Mouse (Mus musculus) G1E (cell line): ENCODE data around the gene Rad54l2. TPM values are rescaled to one million over a fixed set of nuclear protein-coding genes. Genes with fewer than 3 reads are reported as not detected.

Experiments
- ATAC-seq: 2 replicates; pipeline ENCODE4 v1.8.0; 2016; ENCODE audit warnings: mild to moderate bottlenecking; ENCODE audit not compliant: insufficient number of reproducible peaks, poor library complexity, low FRiP score, severe bottlenecking; ENCODE audit errors: extremely low read depth
- DNase-seq: peaks from one replicate; pipeline ENCODE4 v3.0.0; 2012; ENCODE audit warnings: low spot score
- H3K27me3 ChIP-seq: 2 replicates; pipeline ENCODE4 v1.6.1; 2012; ENCODE audit warnings: mild to moderate bottlenecking, low read length, inconsistent platforms; ENCODE audit not compliant: insufficient read depth
- H3K36me3 ChIP-seq: replicated peaks from 2 replicates; pipeline ENCODE3; 2012; ENCODE audit warnings: mild to moderate bottlenecking, inconsistent platforms
- H3K4me1 ChIP-seq: 2 replicates; pipeline ENCODE4 v1.6.1; 2012; ENCODE audit warnings: low read depth, low read length, inconsistent platforms, mixed read lengths; ENCODE audit not compliant: insufficient read depth
- H3K4me3 ChIP-seq: 2 replicates; pipeline ENCODE4 v1.5.1; 2012; ENCODE audit warnings: low read depth, mild to moderate bottlenecking, inconsistent platforms, low read length, moderate library complexity, mixed read lengths
- H3K9me3 ChIP-seq: replicated peaks from 2 replicates; pipeline ENCODE4 v1.6.1; 2012; ENCODE audit warnings: inconsistent platforms
- CTCF ChIP-seq: IDR thresholded peaks from 2 replicates; pipeline ENCODE4 v1.5.1; 2012; ENCODE audit warnings: low read depth, low read length, inconsistent platforms, mixed read lengths
- GATA1 ChIP-seq: IDR thresholded peaks from 2 replicates; pipeline ENCODE4 v1.6.1; 2012; ENCODE audit warnings: borderline replicate concordance, low read length, inconsistent platforms, mixed read lengths
- GATA2 ChIP-seq: IDR thresholded peaks from 2 replicates; pipeline ENCODE4 v1.6.1; 2012; ENCODE audit warnings: low read depth, low read length, inconsistent platforms, borderline replicate concordance
- POLR2AphosphoS5 ChIP-seq: IDR thresholded peaks from 2 replicates; pipeline ENCODE4 v1.6.1; 2012; ENCODE audit warnings: low read depth, low read length, inconsistent platforms; ENCODE audit not compliant: insufficient replicate concordance
- TAL1 ChIP-seq: conservative IDR thresholded peaks from 2 replicates; pipeline ENCODE4 v1.6.1; 2012; ENCODE audit warnings: low read depth, low read length, inconsistent platforms, mixed read lengths
- polyA plus RNA-seq: library from polyadenylated mRNA; stranded (reverse); fragments of >175 nt; gene quantifications from 2 replicates; pipeline ENCODE4 v1.2.3, GENCODE M21; 2012
- total RNA-seq, 2 experiments: library from RNA; stranded (forward) in 1 of 2; stranded (reverse) in 1 of 2; fragments of 200-1000 nt in 1 of 2; fragments of >200 nt in 1 of 2; fragmentation: Nextera tagmentation in 1 of 2; gene quantifications; 2 replicates each; pipeline ENCODE4 v1.2.3; 2014 to 2017

Rad54l2 gene
- total and polyA plus RNA-seq, 3 experiments: 8.7 to 28.8 (median 13.8) TPM

GRCm38 (mm10) chr9:106655884-106656720 lies 132.9 kb downstream of the Rad54l2 start, which contains the start of gene Grm2:
Gene Grm2 (minus strand): TSS chr9:106656082.
- DNase-seq (peak; percentile 34), ATAC-seq (no peak)
- H3K36me3 ChIP-seq: peaks cover 43% of the 10 kb centered on the region
- TF ChIP-seq CTCF: no peak
- no peak for TF ChIP-seq TAL1
- TF ChIP-seq POLR2AphosphoS5: no peak
- no peak for TF ChIP-seq GATA2
- no peak for TF ChIP-seq GATA1
- H3K9me3 ChIP-seq: no peaks in the 10 kb centered on the region
- H3K27me3 ChIP-seq: peaks cover 15% of the 10 kb centered on the region
- no peaks in the 10 kb centered on the region for H3K4me1 ChIP-seq
- no peak within 1 kb of the TSS for H3K4me3 ChIP-seq

- TF ChIP-seq TAL1 (no peak), GATA1 (no peak), CTCF (no peak), GATA2 (no peak), POLR2AphosphoS5 (no peak)
- Histone ChIP-seq H3K4me3 (no peak overlapping the region), H3K4me1 (no peaks in the 10 kb centered on the region), H3K36me3 (peaks cover 9% of the 10 kb centered on the region), H3K9me3 (no peaks in the 10 kb centered on the region), H3K27me3 (peaks cover 15% of the 10 kb centered on the region)
- ATAC-seq (no peak), DNase-seq (no peak)
Observed at GRCm38 (mm10) chr9:106652720-106653119, 136.3 kb downstream of the Rad54l2 start.

GRCm38 (mm10) chr9:106647226-106647625 lies 141.8 kb downstream of the Rad54l2 start:
- TF ChIP-seq GATA1 (no peak), CTCF (no peak), TAL1 (no peak), POLR2AphosphoS5 (no peak), GATA2 (no peak)
- ATAC-seq (no peak), DNase-seq (no peak)
- Histone ChIP-seq H3K4me3 (no peak overlapping the region), H3K36me3 (no peaks in the 10 kb centered on the region), H3K9me3 (no peaks in the 10 kb centered on the region), H3K4me1 (no peaks in the 10 kb centered on the region), H3K27me3 (peaks cover 11% of the 10 kb centered on the region)

GRCm38 (mm10) chr9:106645684-106646271 lies 143.2 kb downstream of the Rad54l2 start:
- Histone ChIP-seq H3K4me1 (no peaks in the 10 kb centered on the region), H3K27me3 (peaks cover 11% of the 10 kb centered on the region), H3K9me3 (no peaks in the 10 kb centered on the region), H3K4me3 (no peak overlapping the region), H3K36me3 (no peaks in the 10 kb centered on the region)
- DNase-seq (no peak), ATAC-seq (no peak)
- TF ChIP-seq GATA2: no peak
- TF ChIP-seq TAL1: no peak
- TF ChIP-seq GATA1: no peak

GRCm38 (mm10) chr9:106643787-106644186 lies 145.2 kb downstream of the Rad54l2 start:
- no peaks in the 10 kb centered on the region for H3K4me1 ChIP-seq
- TF ChIP-seq POLR2AphosphoS5: no peak
- no peak for TF ChIP-seq GATA1
- no peak for TF ChIP-seq GATA2
- H3K9me3 ChIP-seq: no peaks in the 10 kb centered on the region
- no peaks in the 10 kb centered on the region for H3K36me3 ChIP-seq
- no peak overlapping the region for H3K4me3 ChIP-seq
- peaks cover 11% of the 10 kb centered on the region for H3K27me3 ChIP-seq
- DNase-seq (no peak), ATAC-seq (no peak)

- Histone ChIP-seq H3K27me3 (peaks cover 11% of the 10 kb centered on the region), H3K9me3 (no peaks in the 10 kb centered on the region), H3K36me3 (no peaks in the 10 kb centered on the region), H3K4me1 (no peaks in the 10 kb centered on the region), H3K4me3 (no peak overlapping the region)
- TF ChIP-seq CTCF (peak; percentile 78), GATA1 (no peak)
- ATAC-seq (peak; percentile 49), DNase-seq (peak; percentile 73)
Observed at GRCm38 (mm10) chr9:106643128-106643527, 145.9 kb downstream of the Rad54l2 start.

- H3K27me3 ChIP-seq: peaks cover 9% of the 10 kb centered on the region
- no peaks in the 10 kb centered on the region for H3K9me3 ChIP-seq
- no peaks in the 10 kb centered on the region for H3K4me1 ChIP-seq
- no peak overlapping the region for H3K4me3 ChIP-seq
- TF ChIP-seq TAL1: no peak
- no peak for TF ChIP-seq POLR2AphosphoS5
- TF ChIP-seq GATA1: no peak
- no peak for TF ChIP-seq GATA2
- TF ChIP-seq CTCF: no peak
- DNase-seq (no peak), ATAC-seq (no peak)
- H3K36me3 ChIP-seq: no peaks in the 10 kb centered on the region
Observed at GRCm38 (mm10) chr9:106641346-106641745, 147.6 kb downstream of the Rad54l2 start.
